10 mouse cellular contexts compared by ENCODE assay signal in genomic region chr17:28021911-28022310, GRCm38 (mm10). TPM values are rescaled to one million over a fixed set of nuclear protein-coding genes. Genes with fewer than 3 reads are reported as not detected.
A peak's percentile ranks its signal among the peaks of the same experiment; 100 is the strongest.
DNase-seq lines count a peak whose midpoint lies in the region; ATAC-seq and TF ChIP-seq lines count a peak whose summit lies in the region.
"Had no signal": no experiment of that assay in that cellular context is flagged by ENCODE, and none has a peak within 500 bp of the region (broad histone marks: within the 10 kb centered on the region; RNA-seq: fewer than 3 reads in every experiment).

No protein-coding gene starts in this region.

- H3K9ac ChIP-seq in intestine, embryonic 14.5 days (ENCODE audit: low read length): no peak overlapping the region
- H3K9ac ChIP-seq in intestine, postnatal 0 days (ENCODE audit: low read depth, low read length): no peak overlapping the region
- H3K9ac ChIP-seq in limb, embryonic 14.5 days (ENCODE audit: low read depth, low read length, severe bottlenecking): no peak overlapping the region
- H3K9ac ChIP-seq: embryonic facial prominence, embryonic 15.5 days; midbrain, embryonic 12.5 days had no signal

- intact Hi-C loops in heart, postnatal 14 days (cut with DNase I): no loop called here

- no peaks in the 10 kb centered on the region for H3K36me3 ChIP-seq in intestine, embryonic 14.5 days (ENCODE audit: control insufficient read depth, insufficient read depth, low read length)
- H3K36me3 ChIP-seq in intestine, postnatal 0 days (ENCODE audit: control insufficient read depth, insufficient read depth): peaks cover 4% of the 10 kb centered on the region; the same call in 1 of the 2 replicates
- H3K36me3 ChIP-seq in limb, embryonic 14.5 days (ENCODE audit: control insufficient read depth, insufficient read depth, low read length): no peaks in the 10 kb centered on the region
- H3K36me3 ChIP-seq: embryonic facial prominence, embryonic 15.5 days; midbrain, embryonic 12.5 days had no signal

- TF ChIP-seq CTCF in intestine, postnatal 0 days (IDR thresholded peaks at IDR 0.05; ENCODE audit: low read depth): no peak

- H3K9me3 ChIP-seq in intestine, embryonic 14.5 days (ENCODE audit: control insufficient read depth, low read length): no peaks in the 10 kb centered on the region
- no peaks in the 10 kb centered on the region for H3K9me3 ChIP-seq in intestine, postnatal 0 days (ENCODE audit: control insufficient read depth)
- no peaks in the 10 kb centered on the region for H3K9me3 ChIP-seq in limb, embryonic 14.5 days (ENCODE audit: control insufficient read depth, low read length)
- H3K9me3 ChIP-seq: embryonic facial prominence, embryonic 15.5 days; midbrain, embryonic 12.5 days had no signal

- H3K4me1 ChIP-seq in intestine, embryonic 14.5 days (replicated peaks; ENCODE audit: control insufficient read depth, insufficient read depth, low read length): peaks cover 53% of the 10 kb centered on the region
- H3K4me1 ChIP-seq in intestine, postnatal 0 days (replicated peaks; ENCODE audit: control insufficient read depth, insufficient read depth, low read length): peaks cover 20% of the 10 kb centered on the region
- peaks cover 48% of the 10 kb centered on the region for H3K4me1 ChIP-seq in limb, embryonic 14.5 days (ENCODE audit: control insufficient read depth, insufficient read depth, low read length)

- no peak for ATAC-seq in intestine, embryonic 14.5 days (replicated peaks; ENCODE audit: low FRiP score, low TSS enrichment, low read depth)
- no peak for ATAC-seq in intestine, postnatal 0 days
- no peak for ATAC-seq in limb, embryonic 14.5 days (ENCODE audit: low FRiP score, low read depth)

- no peak overlapping the region for H3K4me3 ChIP-seq in intestine, embryonic 14.5 days (ENCODE audit: low read depth, low read length)
- H3K4me3 ChIP-seq in intestine, postnatal 0 days (ENCODE audit: low read depth, low read length): no peak overlapping the region
- H3K4me3 ChIP-seq in limb, embryonic 14.5 days (replicated peaks; ENCODE audit: low read length): no peak overlapping the region
- H3K4me3 ChIP-seq: embryonic facial prominence, embryonic 15.5 days; midbrain, embryonic 12.5 days had no signal

- no peak for DNase-seq in intestine, embryonic 14.5 days (ENCODE audit: low spot score)
- DNase-seq in fat pad, adult 2 months (ENCODE audit: extremely low read depth, low read depth, low spot score): peak; percentile 94
- peak; percentile 60 to 61 for DNase-seq in heart, postnatal 14 days
- no peak for DNase-seq in limb, embryonic 14.5 days (ENCODE audit: low spot score)
- DNase-seq in ovary, postnatal 14 days (ENCODE audit: low spot score): no peak
- DNase-seq in frontal cortex, postnatal 25 days (ENCODE audit: low spot score in 2 of 2): no peak
- DNase-seq in adrenal gland, postnatal 14 days: no peak

- no peaks in the 10 kb centered on the region for H3K27me3 ChIP-seq in intestine, embryonic 14.5 days (replicated peaks; ENCODE audit: control insufficient read depth, insufficient read depth, low read length)
- H3K27me3 ChIP-seq in intestine, postnatal 0 days (replicated peaks; ENCODE audit: control insufficient read depth, insufficient read depth, low read length): no peaks in the 10 kb centered on the region
- H3K27me3 ChIP-seq in limb, embryonic 14.5 days (ENCODE audit: control insufficient read depth, insufficient read depth, low read length): no peaks in the 10 kb centered on the region
- H3K27me3 ChIP-seq: embryonic facial prominence, embryonic 15.5 days; midbrain, embryonic 12.5 days had no signal

- WGBS in intestine, embryonic 14.5 days: 53% methylated on average over 10 of the region's 10 CpGs
- 64% methylated on average over 10 of the region's 10 CpGs for WGBS in intestine, postnatal 0 days
- WGBS in limb, embryonic 14.5 days: 46% methylated on average over 10 of the region's 10 CpGs

- 0 out of 2 replicates have a peak overlapping the region, but pooled peaks have one; percentile 9 for H3K27ac ChIP-seq in intestine, embryonic 14.5 days (ENCODE audit: low read depth)
- H3K27ac ChIP-seq in intestine, postnatal 0 days (ENCODE audit: low read depth, low read length): no peak overlapping the region
- H3K27ac ChIP-seq in limb, embryonic 14.5 days (replicated peaks; ENCODE audit: low read depth, low read length): 0 out of 2 replicates have a peak overlapping the region, but pooled peaks have one; percentile 35
- H3K27ac ChIP-seq: embryonic facial prominence, embryonic 15.5 days; midbrain, embryonic 12.5 days had no signal

- H3K4me2 ChIP-seq in intestine, embryonic 14.5 days (ENCODE audit: low read length): no peak overlapping the region
- no peak overlapping the region for H3K4me2 ChIP-seq in intestine, postnatal 0 days (replicated peaks; ENCODE audit: low read depth)
- H3K4me2 ChIP-seq in limb, embryonic 14.5 days (replicated peaks; ENCODE audit: low read depth, low read length, severe bottlenecking): no peak overlapping the region
- H3K4me2 ChIP-seq: embryonic facial prominence, embryonic 15.5 days; midbrain, embryonic 12.5 days had no signal

- no peak for TF ChIP-seq POLR2A in limb, embryonic 14.5 days (IDR thresholded peaks at IDR 0.05; ENCODE audit: borderline replicate concordance, extremely low read depth, insufficient read depth, insufficient read length)

RNA-seq across cellular contexts. Expression of gene Tcp11, which starts 58.5 kb away (rescaled TPM):
- polyA plus RNA-seq in intestine, embryonic 14.5 days (2014; fragmentation: Nextera tagmentation; extraction: Ambion mirVana): 0.73 and 1.4 TPM in 2 replicates
- 1.6 and 1.7 TPM in 2 replicates for polyA plus RNA-seq in intestine, postnatal 0 days (2015; fragmentation: Nextera tagmentation; extraction: Ambion mirVana)
- total RNA-seq in heart, postnatal 14 days (2021): not detected
- polyA plus RNA-seq in limb, embryonic 14.5 days (2012; rRNA removed): 2.8 and 3.6 TPM in 2 replicates
- polyA plus RNA-seq in limb, embryonic 14.5 days (2014; fragmentation: Nextera tagmentation; extraction: Ambion mirVana): 0.70 and 1.0 TPM in 2 replicates
- not detected in 2 replicates for total RNA-seq in adrenal gland, postnatal 14 days (2021)

Comparison
In these comparisons a context has a peak if more than half of its experiments do, and no peak if none do; other contexts are left out.
1. DNase-seq: peak in fat pad, adult 2 months (single experiment) and heart, postnatal 14 days (2 of 2); none in intestine, embryonic 14.5 days (single experiment), limb, embryonic 14.5 days (single experiment), ovary, postnatal 14 days (single experiment), frontal cortex, postnatal 25 days (0 of 2) and adrenal gland, postnatal 14 days (single experiment).